Mouse (Mus musculus) adrenal gland, postnatal 25 days (tissue): ENCODE data around the gene Cyp1a2. TPM values are rescaled to one million over a fixed set of nuclear protein-coding genes. Genes with fewer than 3 reads are reported as not detected.
A peak's percentile ranks its signal among the peaks of the same experiment; 100 is the strongest.

Experiments used
- DNase-seq: peaks from one replicate; pipeline ENCODE4 v3.0.0; 2021; ENCODE audit warnings: mixed read lengths
- total RNA-seq: library from RNA; stranded (reverse); gene quantifications from 2 replicates; pipeline ENCODE4 v1.2.3, GENCODE M21; 2021

The Cyp1a2 gene
- total RNA-seq, 1 experiment from 2014 or later = not detected

- DNase-seq = peak; percentile 95
These were observed 38.3 kb downstream of the Cyp1a2 start for GRCm38 (mm10) chr9:57644944-57645893.

GRCm38 (mm10) chr9:57644442-57644943, 39.0 kb downstream of the Cyp1a2 start:
- no peak for DNase-seq

GRCm38 (mm10) chr9:57643856-57644180, 39.7 kb downstream of the Cyp1a2 start:
- DNase-seq = no peak

- DNase-seq = no peak
These were observed 40.2 kb downstream of the Cyp1a2 start for GRCm38 (mm10) chr9:57643169-57643855.

- DNase-seq = no peak
These were observed 41.5 kb downstream of the Cyp1a2 start for GRCm38 (mm10) chr9:57641775-57642550.

- DNase-seq = no peak
These were observed 42.5 kb downstream of the Cyp1a2 start for GRCm38 (mm10) chr9:57641022-57641421.

- peak; percentile 31 for DNase-seq
These were observed 43.1 kb downstream of the Cyp1a2 start for GRCm38 (mm10) chr9:57640384-57640783.

- DNase-seq = no peak
These were observed 43.7 kb downstream of the Cyp1a2 start for GRCm38 (mm10) chr9:57639661-57640328.

- peak; percentile 50 for DNase-seq
These were observed 44.6 kb downstream of the Cyp1a2 start for GRCm38 (mm10) chr9:57638651-57639459.

- peak; percentile 61 for DNase-seq
These were observed 45.7 kb downstream of the Cyp1a2 start for GRCm38 (mm10) chr9:57637741-57638322.

- DNase-seq = no peak
These were observed 46.2 kb downstream of the Cyp1a2 start for GRCm38 (mm10) chr9:57637272-57637671.

GRCm38 (mm10) chr9:57633481-57634024, 50.0 kb downstream of the Cyp1a2 start:
- no peak for DNase-seq

- DNase-seq = peak; percentile 85
These were observed 54.2 kb downstream of the Cyp1a2 start for GRCm38 (mm10) chr9:57629118-57629874.

- no peak for DNase-seq
These were observed 54.8 kb downstream of the Cyp1a2 start for GRCm38 (mm10) chr9:57628717-57629116.

GRCm38 (mm10) chr9:57627892-57628291, 55.6 kb downstream of the Cyp1a2 start:
- DNase-seq = no peak

- DNase-seq = no peak
These were observed 56.3 kb downstream of the Cyp1a2 start for GRCm38 (mm10) chr9:57627191-57627590.
